Mouse (Mus musculus): ENCODE measurements at regions not wholly inside any gene's neighbourhood (a gene's known extent, or its start where the extent isn't known, plus 50 kb on each side); places are given as distances from the start of the nearest gene placed in this dataset.
A peak's percentile ranks its signal among the peaks of the same experiment; 100 is the strongest.

DNA sequence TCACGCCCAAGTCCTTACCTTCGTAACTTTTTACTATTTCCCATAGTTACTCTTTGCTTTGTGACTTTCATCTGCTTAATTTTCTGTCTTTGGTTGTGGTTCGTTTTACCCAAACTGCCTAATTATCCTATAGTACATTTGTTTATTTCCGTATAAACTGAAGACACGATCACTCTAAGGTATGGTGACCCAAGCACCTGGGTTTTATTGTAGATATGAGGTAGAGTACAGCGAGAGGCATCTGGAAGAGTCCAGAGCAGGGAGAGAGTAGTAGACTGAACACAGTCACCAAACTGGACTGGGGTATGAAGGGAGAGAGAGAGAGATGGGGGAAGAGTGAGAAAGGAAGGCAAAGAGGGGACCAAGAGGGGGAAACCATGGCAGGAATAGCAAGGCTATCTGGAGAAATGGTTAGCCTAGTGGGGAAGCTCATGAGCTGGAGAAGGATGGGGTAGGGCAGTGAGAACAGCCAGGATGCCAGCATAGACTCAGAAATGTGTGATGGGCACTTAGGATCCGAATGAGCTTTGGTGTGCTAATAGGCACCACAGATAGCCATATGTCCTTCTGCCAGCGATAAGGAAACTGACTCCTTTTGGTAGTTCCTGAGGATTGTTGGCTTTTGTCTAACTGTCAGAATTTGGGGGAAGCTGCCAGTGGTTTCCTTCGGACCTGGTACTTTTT, 197.9 kb upstream of the Hs6st1 start:
- WGBS: 81% methylated on average over 9 of the region's 9 CpGs
- no peaks in the 10 kb centered on the region for H3K36me3 ChIP-seq
- H3K27me3 ChIP-seq (replicated peaks): no peaks in the 10 kb centered on the region
- H3K4me1 ChIP-seq (replicated peaks): peaks cover 12% of the 10 kb centered on the region
- H3K9ac ChIP-seq: no peak overlapping the region
- no peak overlapping the region for H3K27ac ChIP-seq (ENCODE audit: poor library complexity, severe bottlenecking)
- no peak overlapping the region for H3K4me2 ChIP-seq
- no peaks in the 10 kb centered on the region for H3K9me3 ChIP-seq (replicated peaks)
- no peak overlapping the region for H3K4me3 ChIP-seq
- no peak for ATAC-seq (ENCODE audit: insufficient number of reproducible peaks, low FRiP score)

DNA sequence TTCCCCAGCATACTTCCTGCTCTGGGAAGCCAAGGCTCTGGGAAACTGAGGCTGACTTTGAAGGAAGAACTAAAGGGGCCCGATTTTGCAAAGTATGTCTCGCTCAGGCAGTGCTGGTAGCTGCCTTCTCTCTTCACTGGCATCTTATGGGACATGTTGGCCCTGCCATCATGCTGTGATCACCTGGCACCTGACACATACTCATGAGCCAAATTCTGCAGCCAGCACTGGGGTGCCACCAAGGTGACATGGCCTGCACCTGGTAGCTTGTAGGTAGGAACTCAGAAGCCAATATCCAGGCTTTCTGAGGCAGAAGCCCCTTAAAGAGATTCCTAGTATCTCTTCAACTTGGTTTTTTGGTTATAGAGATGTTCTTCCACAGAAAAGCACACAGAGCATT, 195.2 kb upstream of the Hs6st1 start:
- Histone ChIP-seq H3K36me3 (no peaks in the 10 kb centered on the region), H3K27me3 (replicated peaks) (no peaks in the 10 kb centered on the region), H3K27ac (ENCODE audit: poor library complexity, severe bottlenecking) (no peak overlapping the region), H3K4me1 (replicated peaks) (peaks cover 19% of the 10 kb centered on the region), H3K9ac (no peak overlapping the region), H3K9me3 (replicated peaks) (no peaks in the 10 kb centered on the region), H3K4me2 (no peak overlapping the region), H3K4me3 (no peak overlapping the region)
- ATAC-seq (ENCODE audit: insufficient number of reproducible peaks, low FRiP score): no peak
- 89% methylated on average over 2 of the region's 2 CpGs for WGBS

DNA sequence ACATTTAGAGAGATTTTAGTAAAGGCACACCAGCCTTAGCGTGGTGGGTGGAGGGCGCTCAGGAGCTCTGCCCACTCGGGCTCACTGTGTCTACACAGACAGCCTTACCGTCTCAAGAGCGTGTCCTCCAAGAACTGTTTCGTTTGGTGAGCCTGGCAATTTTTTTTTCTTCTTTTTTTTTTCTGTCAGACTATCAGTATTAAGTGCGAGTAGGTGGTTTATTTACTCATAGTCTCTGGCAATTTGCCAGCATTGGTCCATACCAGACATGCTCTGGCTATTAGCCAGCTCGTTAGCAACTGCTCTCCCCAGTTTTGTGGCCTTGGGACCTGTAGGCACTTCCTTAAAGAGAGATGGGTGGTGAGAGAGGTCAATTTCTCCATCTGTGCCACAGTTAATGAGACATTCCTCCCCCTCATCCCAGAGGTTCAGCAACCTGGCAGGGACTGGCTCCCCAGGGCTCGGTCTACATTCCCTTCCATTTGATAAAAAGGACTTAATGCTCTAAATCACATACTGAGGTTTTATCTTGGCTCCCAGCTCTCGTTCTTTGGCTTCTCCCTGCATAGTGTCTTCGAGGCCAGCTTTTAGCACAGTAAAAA, 192.9 kb upstream of the Hs6st1 start:
- no peak for ATAC-seq (ENCODE audit: insufficient number of reproducible peaks, low FRiP score)
- peaks cover 29% of the 10 kb centered on the region for H3K4me1 ChIP-seq (replicated peaks)
- H3K4me2 ChIP-seq: no peak overlapping the region
- no peaks in the 10 kb centered on the region for H3K36me3 ChIP-seq
- H3K27ac ChIP-seq (ENCODE audit: poor library complexity, severe bottlenecking): no peak overlapping the region
- WGBS: 48% methylated on average over 11 of the region's 11 CpGs
- H3K9ac ChIP-seq: no peak overlapping the region
- H3K4me3 ChIP-seq: no peak overlapping the region
- H3K27me3 ChIP-seq (replicated peaks): no peaks in the 10 kb centered on the region
- H3K9me3 ChIP-seq (replicated peaks): no peaks in the 10 kb centered on the region

DNA sequence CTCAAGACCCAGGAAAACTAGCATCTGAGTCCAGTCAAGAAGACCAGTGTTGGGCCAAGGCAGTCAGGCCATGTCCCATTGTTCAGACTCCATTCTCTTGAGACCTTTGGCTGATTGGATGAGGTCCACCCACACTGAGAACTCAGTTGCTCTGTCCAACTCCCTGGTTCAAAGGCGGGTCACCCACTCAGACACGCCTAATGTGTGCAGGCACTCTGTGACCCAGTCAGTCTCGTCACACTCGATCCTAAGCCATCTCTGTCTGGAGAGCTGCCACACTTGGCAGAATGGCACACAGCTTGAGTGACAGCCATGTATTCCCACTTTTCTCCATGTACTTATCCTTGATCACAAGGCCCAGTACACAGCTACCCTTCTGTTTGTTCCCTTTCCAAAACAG, 189.8 kb upstream of the Hs6st1 start:
- no peak overlapping the region for H3K9ac ChIP-seq
- no peak overlapping the region for H3K27ac ChIP-seq (ENCODE audit: poor library complexity, severe bottlenecking)
- no peaks in the 10 kb centered on the region for H3K9me3 ChIP-seq (replicated peaks)
- H3K4me3 ChIP-seq: no peak overlapping the region
- H3K36me3 ChIP-seq: no peaks in the 10 kb centered on the region
- no peaks in the 10 kb centered on the region for H3K27me3 ChIP-seq (replicated peaks)
- H3K4me2 ChIP-seq: no peak overlapping the region
- 76% methylated on average over 4 of the region's 4 CpGs for WGBS
- peaks cover 30% of the 10 kb centered on the region for H3K4me1 ChIP-seq (replicated peaks)
- ATAC-seq (ENCODE audit: insufficient number of reproducible peaks, low FRiP score): no peak

DNA sequence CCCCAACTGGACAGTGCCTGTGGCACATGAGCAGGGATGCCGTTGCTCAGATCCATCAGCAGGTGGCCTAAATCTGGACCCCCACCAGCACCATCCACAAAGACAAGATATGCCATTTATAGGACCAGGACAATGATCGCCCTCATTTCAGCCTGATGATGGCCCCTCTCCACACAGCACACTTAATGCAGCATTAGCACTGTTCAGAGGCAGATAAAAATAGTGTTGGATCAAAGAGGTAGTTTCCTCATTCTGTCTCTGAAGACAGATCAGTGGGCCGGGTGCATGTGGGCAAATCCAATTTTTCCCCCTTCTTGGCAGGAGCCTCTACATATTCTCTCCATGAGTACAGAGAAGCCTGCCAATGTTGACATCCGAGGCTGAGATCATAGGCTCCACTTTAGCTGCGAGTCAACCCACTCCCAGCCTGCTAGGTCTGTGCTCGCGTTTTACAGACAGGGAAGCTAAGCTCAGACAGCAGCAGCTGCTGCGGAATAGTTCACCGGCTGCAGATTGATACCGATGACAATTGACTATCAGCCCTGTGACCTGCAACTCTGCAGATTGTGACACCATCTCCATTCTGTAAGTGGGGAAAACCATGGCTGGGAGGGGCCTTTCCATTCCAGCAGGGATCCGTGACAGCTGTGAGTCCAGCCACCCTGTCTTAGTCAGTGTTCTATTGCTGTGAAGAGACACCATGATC, 188.7 kb upstream of the Hs6st1 start:
- peak overlapping the region; percentile 59 for H3K27ac ChIP-seq (ENCODE audit: poor library complexity, severe bottlenecking)
- ATAC-seq (ENCODE audit: insufficient number of reproducible peaks, low FRiP score): peak; percentile 74
- 26% methylated on average over 11 of the region's 11 CpGs for WGBS
- no peak overlapping the region for H3K4me3 ChIP-seq
- peak overlapping the region; percentile 45 for H3K4me2 ChIP-seq
- no peaks in the 10 kb centered on the region for H3K36me3 ChIP-seq
- H3K27me3 ChIP-seq (replicated peaks): no peaks in the 10 kb centered on the region
- H3K4me1 ChIP-seq (replicated peaks): peaks cover 30% of the 10 kb centered on the region
- H3K9me3 ChIP-seq (replicated peaks): no peaks in the 10 kb centered on the region
- no peak overlapping the region; the same call in 1 of the 2 replicates for H3K9ac ChIP-seq

DNA sequence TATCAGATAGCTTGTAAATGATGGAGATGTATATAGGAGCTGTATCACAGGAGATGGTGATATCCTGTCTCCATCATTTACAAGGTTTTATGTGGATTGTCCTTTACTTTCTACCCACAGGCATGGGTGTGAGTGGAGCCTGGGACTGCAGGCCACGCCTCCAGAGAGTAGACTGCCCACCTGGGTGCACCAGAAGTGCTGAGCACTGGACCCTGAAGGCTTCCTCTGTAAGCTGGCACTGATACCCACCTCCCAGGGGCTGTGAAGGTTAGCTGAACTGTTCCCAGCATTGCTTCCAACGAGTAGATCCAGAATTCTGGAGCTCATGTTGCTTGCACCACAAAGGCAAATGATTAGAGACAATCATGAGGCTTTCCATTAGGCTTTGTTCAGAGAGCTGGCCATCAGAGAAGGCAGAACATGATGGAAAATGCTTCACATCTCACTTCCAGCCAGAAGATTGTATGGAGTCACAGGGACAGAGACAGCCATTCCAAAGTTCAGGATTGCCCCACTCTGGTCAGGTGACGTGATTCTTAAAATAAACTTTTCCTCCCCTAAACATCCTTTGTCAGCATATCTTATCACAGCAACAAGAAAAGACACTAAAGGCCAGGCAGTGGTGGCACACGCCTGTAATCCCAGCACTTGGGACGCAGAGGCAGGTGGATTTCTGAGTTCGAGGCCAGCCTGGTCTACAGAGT, 187.5 kb upstream of the Hs6st1 start:
- no peak overlapping the region for H3K4me3 ChIP-seq
- 74% methylated on average over 6 of the region's 6 CpGs for WGBS
- H3K27me3 ChIP-seq (replicated peaks): no peaks in the 10 kb centered on the region
- no peaks in the 10 kb centered on the region for H3K9me3 ChIP-seq (replicated peaks)
- peaks cover 18% of the 10 kb centered on the region for H3K4me1 ChIP-seq (replicated peaks)
- no peak for ATAC-seq (ENCODE audit: insufficient number of reproducible peaks, low FRiP score)
- H3K4me2 ChIP-seq: no peak overlapping the region
- no peak overlapping the region for H3K27ac ChIP-seq (ENCODE audit: poor library complexity, severe bottlenecking)
- no peaks in the 10 kb centered on the region for H3K36me3 ChIP-seq
- H3K9ac ChIP-seq: no peak overlapping the region

DNA sequence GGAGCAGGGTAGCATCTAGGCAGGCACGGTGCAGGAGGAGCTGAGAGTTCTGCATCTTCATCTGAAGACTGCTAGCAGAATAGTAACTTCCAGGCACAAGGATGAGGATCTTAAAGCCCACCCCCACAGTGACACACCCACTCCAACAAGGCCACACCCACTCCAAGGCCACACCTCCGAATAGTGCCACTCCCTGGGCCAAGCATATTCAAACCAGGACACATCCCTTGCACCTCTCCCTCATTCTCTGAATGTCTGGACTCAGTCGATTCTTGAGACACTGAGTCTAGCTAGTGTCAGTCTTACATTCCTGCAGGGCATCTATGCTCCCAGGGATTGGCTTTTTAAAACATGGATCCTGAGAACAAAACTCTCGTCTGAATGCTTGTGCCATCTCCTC, 186.7 kb upstream of the Hs6st1 start:
- H3K9ac ChIP-seq: no peak overlapping the region
- no peaks in the 10 kb centered on the region for H3K27me3 ChIP-seq (replicated peaks)
- no peak overlapping the region for H3K4me3 ChIP-seq
- H3K4me1 ChIP-seq (replicated peaks): peaks cover 15% of the 10 kb centered on the region
- H3K9me3 ChIP-seq (replicated peaks): no peaks in the 10 kb centered on the region
- no peak overlapping the region for H3K4me2 ChIP-seq
- no peaks in the 10 kb centered on the region for H3K36me3 ChIP-seq
- 77% methylated on average over 4 of the region's 4 CpGs for WGBS
- H3K27ac ChIP-seq (ENCODE audit: poor library complexity, severe bottlenecking): no peak overlapping the region
- no peak for ATAC-seq (ENCODE audit: insufficient number of reproducible peaks, low FRiP score)

DNA sequence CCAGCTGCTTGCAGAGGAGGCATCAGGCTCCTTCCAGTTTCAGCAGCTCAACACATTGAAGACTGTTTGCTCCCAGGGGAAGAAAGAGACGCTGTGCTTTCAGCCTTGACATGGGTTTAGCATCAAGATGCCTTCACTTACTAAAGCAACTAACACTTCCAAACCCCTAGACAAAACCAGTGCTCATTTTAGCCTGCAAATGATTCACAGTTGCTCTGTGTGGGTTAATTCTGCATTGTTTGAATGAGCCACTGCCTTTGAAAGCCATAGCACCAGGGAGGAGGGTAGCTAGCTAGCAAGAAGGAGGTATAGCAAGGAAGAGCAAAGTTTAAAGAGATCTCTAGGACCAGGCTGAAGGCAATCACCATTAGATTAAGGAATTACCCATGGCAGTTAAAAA, 186.1 kb upstream of the Hs6st1 start:
- ATAC-seq (ENCODE audit: insufficient number of reproducible peaks, low FRiP score): no peak

DNA sequence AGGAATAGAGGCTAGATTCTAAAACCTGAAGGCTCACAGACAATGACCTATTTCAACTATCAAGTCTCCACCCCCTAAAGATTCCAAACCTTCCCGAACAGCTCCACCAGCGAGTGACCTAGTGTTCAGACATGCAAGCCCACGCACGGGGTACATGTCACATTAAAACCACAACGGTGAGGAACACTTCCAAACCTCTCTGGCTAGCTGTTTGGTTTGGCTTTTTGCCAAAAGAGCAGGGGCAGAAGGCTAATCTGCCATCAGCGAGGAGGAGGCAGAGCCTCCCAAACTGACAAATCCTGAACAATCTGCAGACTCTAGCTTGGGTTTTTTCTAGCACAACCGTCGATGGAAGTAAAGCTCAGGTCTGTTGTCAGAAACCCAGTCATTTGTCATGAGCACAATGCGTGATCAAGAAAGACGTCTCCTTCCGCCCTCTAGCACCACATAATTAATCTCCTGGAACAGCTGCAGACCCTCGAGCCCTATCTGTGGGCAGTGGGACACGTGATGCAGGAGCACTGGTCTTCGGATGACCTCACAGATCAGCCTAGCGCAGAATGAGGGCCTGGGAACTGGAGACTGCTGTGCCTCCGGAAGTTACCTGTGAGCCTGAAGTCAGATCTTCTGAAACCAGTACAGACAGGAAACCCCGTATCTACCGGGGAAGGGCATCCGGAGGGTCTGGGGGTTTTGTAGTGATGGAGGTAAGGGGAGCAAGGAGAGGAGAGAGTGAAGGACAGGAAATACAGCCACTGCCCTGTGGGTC, 178.3 kb upstream of the Hs6st1 start:
- 57% methylated on average over 19 of the region's 19 CpGs for WGBS
- Histone ChIP-seq H3K27ac (ENCODE audit: poor library complexity, severe bottlenecking) (no peak overlapping the region), H3K9ac (no peak overlapping the region), H3K4me1 (replicated peaks) (peaks cover 6% of the 10 kb centered on the region; the same call in 1 of the 2 replicates), H3K27me3 (replicated peaks) (no peaks in the 10 kb centered on the region), H3K9me3 (replicated peaks) (peaks cover 13% of the 10 kb centered on the region), H3K36me3 (no peaks in the 10 kb centered on the region), H3K4me2 (no peak overlapping the region), H3K4me3 (no peak overlapping the region)
- no peak for ATAC-seq (ENCODE audit: insufficient number of reproducible peaks, low FRiP score)

More for the DNA sequence above, 186.1 kb upstream of the Hs6st1 start:
- H3K36me3 ChIP-seq: no peaks in the 10 kb centered on the region
- no peak overlapping the region for H3K4me2 ChIP-seq
- no peak overlapping the region for H3K9ac ChIP-seq
- H3K4me1 ChIP-seq (replicated peaks): peaks cover 15% of the 10 kb centered on the region
- no peaks in the 10 kb centered on the region for H3K9me3 ChIP-seq (replicated peaks)
- WGBS: 56% methylated on average over 1 of the region's 1 CpGs
- H3K27ac ChIP-seq (ENCODE audit: poor library complexity, severe bottlenecking): no peak overlapping the region
- no peak overlapping the region for H3K4me3 ChIP-seq
- H3K27me3 ChIP-seq (replicated peaks): no peaks in the 10 kb centered on the region

DNA sequence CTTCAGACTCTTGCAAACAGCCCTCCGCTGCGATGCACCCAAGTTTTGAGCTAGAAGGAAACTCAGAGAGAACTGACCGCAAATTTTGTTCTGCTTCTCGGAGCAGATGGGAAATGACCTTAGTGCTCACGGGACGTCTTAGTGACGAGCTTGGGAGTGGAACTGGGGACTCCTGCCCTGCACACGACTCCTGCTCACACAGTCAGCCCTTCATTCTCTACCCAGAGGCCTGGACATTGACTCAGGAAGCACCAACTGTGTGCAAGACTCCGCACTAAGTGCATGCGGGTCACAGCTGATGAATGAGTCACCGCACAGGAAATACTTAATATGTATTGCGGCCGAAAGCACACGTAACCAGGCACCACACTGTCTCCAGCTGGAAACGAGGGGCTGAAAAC, 177.7 kb upstream of the Hs6st1 start:
- ATAC-seq (ENCODE audit: insufficient number of reproducible peaks, low FRiP score): no peak
- H3K36me3 ChIP-seq: no peaks in the 10 kb centered on the region
- no peaks in the 10 kb centered on the region for H3K27me3 ChIP-seq (replicated peaks)
- no peak overlapping the region for H3K4me2 ChIP-seq
- H3K27ac ChIP-seq (ENCODE audit: poor library complexity, severe bottlenecking): no peak overlapping the region
- peaks cover 18% of the 10 kb centered on the region for H3K9me3 ChIP-seq (replicated peaks)
- no peak overlapping the region for H3K9ac ChIP-seq
- WGBS: 73% methylated on average over 15 of the region's 15 CpGs
- peaks cover 6% of the 10 kb centered on the region; the same call in 1 of the 2 replicates for H3K4me1 ChIP-seq (replicated peaks)
- H3K4me3 ChIP-seq: no peak overlapping the region

All from heart, embryonic 12.5 days (tissue).